Mouse (Mus musculus) ES-Bruce4 (cell line): ENCODE measurements at regions not wholly inside any gene's neighbourhood (a gene's known extent, or its start where the extent isn't known, plus 50 kb on each side); places are given as distances from the start of the nearest gene placed in this dataset.

ENCODE experiments used
- H3K27ac ChIP-seq: 2 replicates; pipeline ENCODE4 v1.5.1; 2012; ENCODE audit warnings: low read length, inconsistent platforms; ENCODE audit not compliant: insufficient read depth
- H3K27me3 ChIP-seq: 2 replicates; pipeline ENCODE4 v1.6.1; 2012; ENCODE audit warnings: mild to moderate bottlenecking, low read length, inconsistent platforms; ENCODE audit not compliant: control insufficient read depth, poor library complexity, insufficient read depth, severe bottlenecking
- H3K36me3 ChIP-seq: 2 replicates; pipeline ENCODE4 v1.6.1; 2012; ENCODE audit warnings: inconsistent platforms, mild to moderate bottlenecking, low read length, moderate library complexity; ENCODE audit not compliant: control insufficient read depth, poor library complexity, insufficient read depth, severe bottlenecking
- H3K4me1 ChIP-seq: one replicate; pipeline ENCODE4 v1.8.1; 2011; ENCODE audit warnings: low read length; ENCODE audit not compliant: control insufficient read depth, insufficient read depth
- H3K4me3 ChIP-seq: 2 replicates; pipeline ENCODE4 v1.5.1; 2011; ENCODE audit warnings: low read depth, mild to moderate bottlenecking, low read length
- H3K9ac ChIP-seq: 2 replicates; pipeline ENCODE4 v1.6.1; 2012; ENCODE audit warnings: low read depth, mild to moderate bottlenecking, inconsistent platforms; ENCODE audit not compliant: poor library complexity, severe bottlenecking
- H3K9me3 ChIP-seq: replicated peaks from 2 replicates; pipeline ENCODE4 v1.6.1; 2012; ENCODE audit warnings: mild to moderate bottlenecking, low read length, inconsistent platforms; ENCODE audit not compliant: control insufficient read depth, poor library complexity, insufficient read depth, severe bottlenecking
- CTCF ChIP-seq: IDR thresholded peaks from one replicate; pipeline ENCODE4 v1.8.1; 2011; ENCODE audit warnings: low read depth, low read length
- EP300 ChIP-seq: IDR thresholded peaks from 2 replicates; pipeline ENCODE4 v1.6.1; 2011; ENCODE audit warnings: low read depth, low read length; ENCODE audit not compliant: insufficient read depth
- POLR2A ChIP-seq: IDR thresholded peaks from one replicate; pipeline ENCODE4 v1.8.1; 2011; ENCODE audit warnings: low read length; ENCODE audit not compliant: insufficient read depth

- no peaks in the 10 kb centered on the region for H3K27me3 ChIP-seq
- no peak overlapping the region for H3K4me3 ChIP-seq
- no peaks in the 10 kb centered on the region for H3K4me1 ChIP-seq
- TF ChIP-seq CTCF (no peak), POLR2A (no peak), EP300 (no peak)
- no peak overlapping the region for H3K27ac ChIP-seq
- no peak overlapping the region for H3K9ac ChIP-seq
- H3K9me3 ChIP-seq, result peaks cover 4% of the 10 kb centered on the region; the same call in 1 of the 2 replicates
- no peaks in the 10 kb centered on the region for H3K36me3 ChIP-seq
Measured at GRCm38 (mm10) chr6:127835666-127836065, 51.7 kb upstream of the Tspan11 start.

DNA sequence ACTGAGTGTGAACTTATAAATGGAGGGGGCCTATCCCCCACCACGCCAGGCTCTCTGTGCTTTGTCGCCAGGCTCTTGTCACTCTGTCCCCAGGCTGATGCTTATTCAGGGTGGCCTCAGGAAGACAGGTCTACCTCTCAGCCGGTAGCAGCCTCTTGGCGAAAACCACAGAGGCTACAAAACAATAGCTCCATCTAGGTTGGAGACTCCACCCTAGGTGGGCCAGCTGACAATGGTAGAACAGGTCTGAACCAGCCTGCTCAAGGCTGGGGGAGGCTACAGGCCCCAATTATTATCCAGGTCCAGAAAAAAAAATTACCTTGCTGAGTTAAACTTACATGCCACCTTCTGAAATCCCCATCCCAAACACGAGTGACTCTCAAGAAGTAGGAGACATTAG, 59.0 kb upstream of the Tspan11 start:
- H3K4me3 ChIP-seq, result no peak overlapping the region
- H3K27me3 ChIP-seq, result no peaks in the 10 kb centered on the region
- no peak overlapping the region for H3K9ac ChIP-seq
- peaks cover 6% of the 10 kb centered on the region for H3K4me1 ChIP-seq
- no peaks in the 10 kb centered on the region for H3K9me3 ChIP-seq
- H3K27ac ChIP-seq, result no peak overlapping the region
- no peaks in the 10 kb centered on the region for H3K36me3 ChIP-seq
- TF ChIP-seq EP300, result peak; percentile 50; the same call in 1 of the 2 replicates
- no peak for TF ChIP-seq POLR2A

DNA sequence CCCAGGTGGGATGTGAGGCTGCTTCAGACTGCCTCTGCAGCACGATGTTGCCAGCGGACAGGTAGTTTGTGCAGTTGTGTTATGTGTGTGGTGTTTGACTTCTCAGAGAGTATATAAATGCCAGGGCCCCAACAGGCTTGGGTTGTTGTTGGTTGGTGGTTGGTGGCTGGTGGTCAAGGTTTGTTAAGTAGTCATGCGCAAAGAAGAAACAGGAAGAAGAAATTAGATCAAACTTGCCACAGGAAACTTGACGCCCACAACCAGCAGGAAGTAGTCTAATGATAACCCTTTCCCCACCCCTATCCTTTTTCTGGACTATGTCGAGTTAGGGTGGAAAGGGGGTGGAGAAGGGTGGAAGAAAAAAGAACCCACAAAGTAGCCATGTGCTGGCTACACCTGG, 56.2 kb upstream of the Prmt8 start:
- H3K4me1 ChIP-seq, result peaks cover 6% of the 10 kb centered on the region
- H3K4me3 ChIP-seq, result no peak overlapping the region
- no peak overlapping the region for H3K9ac ChIP-seq
- H3K9me3 ChIP-seq, result no peaks in the 10 kb centered on the region
- no peak overlapping the region for H3K27ac ChIP-seq
- H3K36me3 ChIP-seq, result no peaks in the 10 kb centered on the region
- no peak for TF ChIP-seq EP300
- no peak for TF ChIP-seq POLR2A
- no peak for TF ChIP-seq CTCF
- no peaks in the 10 kb centered on the region for H3K27me3 ChIP-seq

DNA sequence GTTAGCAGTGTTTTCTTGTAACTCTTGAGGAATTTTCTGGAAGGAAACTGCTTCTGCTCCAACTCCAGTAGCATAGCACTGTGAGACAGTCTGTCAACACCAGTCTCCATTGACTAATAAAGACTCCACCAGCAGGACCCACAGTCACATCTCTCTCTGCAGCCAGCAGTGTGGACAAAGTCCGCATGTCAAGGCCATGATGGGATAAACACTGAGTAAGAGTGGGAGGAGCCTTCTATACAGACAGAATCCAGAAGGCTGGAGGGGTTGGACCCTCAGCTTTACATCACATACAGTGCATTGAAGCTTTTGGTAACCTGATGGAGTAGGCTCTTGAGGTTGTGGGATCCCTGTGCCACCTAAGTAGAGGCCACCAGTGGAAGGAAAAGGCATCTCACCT, 54.4 kb upstream of the Prmt8 start:
- H3K27ac ChIP-seq, result no peak overlapping the region
- H3K36me3 ChIP-seq, result no peaks in the 10 kb centered on the region
- TF ChIP-seq POLR2A (no peak), CTCF (no peak), EP300 (no peak)
- peaks cover 5% of the 10 kb centered on the region for H3K4me1 ChIP-seq
- H3K4me3 ChIP-seq, result no peak overlapping the region
- no peak overlapping the region for H3K9ac ChIP-seq
- H3K9me3 ChIP-seq, result no peaks in the 10 kb centered on the region
- H3K27me3 ChIP-seq, result no peaks in the 10 kb centered on the region

DNA sequence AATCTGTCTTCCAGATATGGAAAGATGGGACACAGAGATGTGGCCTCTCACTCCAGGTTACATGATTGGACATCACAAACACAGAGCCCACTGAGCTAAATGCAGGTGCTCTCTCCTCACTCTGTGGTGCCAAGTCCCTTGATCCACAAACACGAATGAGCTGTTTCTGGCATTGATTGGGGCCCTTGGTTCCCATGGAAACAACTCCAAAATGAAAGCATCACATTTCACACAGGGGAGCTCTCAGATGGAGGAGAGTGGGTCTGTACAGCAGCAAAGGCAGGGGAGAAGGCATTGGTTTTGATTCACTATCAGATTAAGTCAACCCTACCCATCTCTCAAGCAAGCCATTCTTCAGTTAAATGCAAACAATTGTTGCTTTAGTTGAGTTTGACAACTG, 51.3 kb upstream of the Prmt8 start:
- H3K4me3 ChIP-seq, result no peak overlapping the region
- no peaks in the 10 kb centered on the region for H3K4me1 ChIP-seq
- H3K36me3 ChIP-seq, result no peaks in the 10 kb centered on the region
- H3K9me3 ChIP-seq, result no peaks in the 10 kb centered on the region
- TF ChIP-seq EP300, result no peak
- TF ChIP-seq POLR2A, result no peak
- no peak for TF ChIP-seq CTCF
- no peaks in the 10 kb centered on the region for H3K27me3 ChIP-seq
- no peak overlapping the region for H3K9ac ChIP-seq
- no peak overlapping the region for H3K27ac ChIP-seq
